Mouse (Mus musculus) MEL (cell line): ENCODE measurements around the gene Nr1h4.

Experiments
- BHLHE40 ChIP-seq: IDR thresholded peaks from 2 replicates; pipeline ENCODE4 v1.6.1; 2012; ENCODE audit warnings: low read depth, mild to moderate bottlenecking, inconsistent platforms, low read length, improper control_type of control experiment, borderline replicate concordance
- CTCF ChIP-seq, 3 experiments: IDR thresholded peaks in 2 of 3; conservative IDR thresholded peaks in 1 of 3; 2 replicates each; pipeline ENCODE4 v1.5.1; 2011 to 2012; ENCODE audit warnings: low read length in 3 of 3, low read depth in 2 of 3, mild to moderate bottlenecking in 2 of 3, improper control_type of control experiment in 1 of 3, inconsistent platforms in 1 of 3, mixed read lengths in 1 of 3, moderate library complexity in 1 of 3; ENCODE audit not compliant: control insufficient read depth in 1 of 3, insufficient read depth in 1 of 3, poor library complexity in 1 of 3, severe bottlenecking in 1 of 3
- E2F4 ChIP-seq: IDR thresholded peaks from 2 replicates; pipeline ENCODE4 v1.6.1; 2011; ENCODE audit warnings: low read depth, low read length, improper control_type of control experiment, borderline replicate concordance
- ELF1 ChIP-seq: IDR thresholded peaks from 2 replicates; pipeline ENCODE4 v1.6.1; 2014; ENCODE audit warnings: low read depth, mild to moderate bottlenecking, inconsistent platforms, low read length, improper control_type of control experiment, moderate library complexity
- GABPA ChIP-seq: IDR thresholded peaks from 2 replicates; pipeline ENCODE4 v1.6.1; 2012; ENCODE audit warnings: low read depth, mild to moderate bottlenecking, inconsistent platforms, low read length, improper control_type of control experiment, moderate library complexity
- HCFC1 ChIP-seq: IDR thresholded peaks from 2 replicates; pipeline ENCODE4 v1.6.1; 2012; ENCODE audit warnings: low read depth, mild to moderate bottlenecking, inconsistent platforms, low read length, improper control_type of control experiment, moderate library complexity
- MAFK ChIP-seq: IDR thresholded peaks from 2 replicates; pipeline ENCODE4 v1.6.1; 2011; ENCODE audit warnings: low read depth, mild to moderate bottlenecking, low read length, improper control_type of control experiment, borderline replicate concordance
- MAX ChIP-seq: IDR thresholded peaks from 2 replicates; pipeline ENCODE4 v1.6.1; 2011; ENCODE audit warnings: low read length, improper control_type of control experiment
- NELFE ChIP-seq: IDR thresholded peaks from 2 replicates; pipeline ENCODE4 v1.6.1; 2011; ENCODE audit warnings: low read depth, low read length, improper control_type of control experiment
- NRF1 ChIP-seq: IDR thresholded peaks from 2 replicates; pipeline ENCODE4 v1.6.1; 2014; ENCODE audit warnings: low read depth, mild to moderate bottlenecking, inconsistent platforms, low read length, improper control_type of control experiment, moderate library complexity; ENCODE audit not compliant: poor library complexity, insufficient read depth, severe bottlenecking
- POLR2A ChIP-seq, 2 experiments: IDR thresholded peaks; 2 replicates each; pipeline ENCODE4 v1.6.1; 2011 to 2012; ENCODE audit warnings: low read length in 2 of 2, mild to moderate bottlenecking in 2 of 2, control low read depth in 1 of 2, improper control_type of control experiment in 1 of 2, low read depth in 1 of 2, moderate library complexity in 1 of 2; ENCODE audit not compliant: control insufficient read depth in 1 of 2, insufficient read depth in 1 of 2, poor library complexity in 1 of 2
- POLR2AphosphoS2 ChIP-seq: IDR thresholded peaks from 2 replicates; pipeline ENCODE4 v1.6.1; 2011; ENCODE audit warnings: low read length, improper control_type of control experiment
- USF2 ChIP-seq, 2 experiments: IDR thresholded peaks; 2 replicates each; pipeline ENCODE4 v1.6.1; 2011 to 2012; ENCODE audit warnings: improper control_type of control experiment in 2 of 2, low read length in 2 of 2, borderline replicate concordance in 1 of 2, inconsistent platforms in 1 of 2, low read depth in 1 of 2, mild to moderate bottlenecking in 1 of 2; ENCODE audit not compliant: insufficient read depth in 1 of 2
- ZMIZ1 ChIP-seq: IDR thresholded peaks from 2 replicates; pipeline ENCODE4 v1.6.1; 2012; ENCODE audit warnings: low read depth, mild to moderate bottlenecking, inconsistent platforms, low read length, improper control_type of control experiment, moderate library complexity

GRCm38 (mm10) chr10:89491321-89491720 lies 42.1 kb downstream of the Nr1h4 start:
- TF ChIP-seq GABPA (no peak), CTCF (IDR thresholded peaks at IDR 0.05 in 2 of 3, conservative IDR thresholded peaks at IDR 0.05 in 1 of 3; ENCODE audit: control insufficient read depth in 1 of 3, insufficient read depth in 1 of 3, low read depth in 2 of 3, low read length in 3 of 3, poor library complexity in 1 of 3, severe bottlenecking in 1 of 3) (no peak), BHLHE40 (no peak), POLR2A (IDR thresholded peaks at IDR 0.05; ENCODE audit: control insufficient read depth in 1 of 2, insufficient read depth in 1 of 2, low read depth in 1 of 2, low read length in 2 of 2, poor library complexity in 1 of 2) (no peak), NRF1 (no peak), MAFK (no peak), USF2 (IDR thresholded peaks at IDR 0.05; ENCODE audit: borderline replicate concordance in 1 of 2, insufficient read depth in 1 of 2, low read depth in 1 of 2, low read length in 2 of 2) (no peak), MAX (no peak), POLR2AphosphoS2 (no peak), NELFE (no peak), ZMIZ1 (no peak), ELF1 (no peak), HCFC1 (no peak), E2F4 (no peak)
